Mouse (Mus musculus): Measurements from ENCODE around the gene Mrpl42.
A peak's percentile ranks its signal among the peaks of the same experiment; 100 is the strongest.
"Not testable (repeated sequence)": the region's sequence is repeated elsewhere in the genome, so short reads cannot be mapped to it uniquely, and the experiment has no call there.

The Mrpl42 gene

DNA sequence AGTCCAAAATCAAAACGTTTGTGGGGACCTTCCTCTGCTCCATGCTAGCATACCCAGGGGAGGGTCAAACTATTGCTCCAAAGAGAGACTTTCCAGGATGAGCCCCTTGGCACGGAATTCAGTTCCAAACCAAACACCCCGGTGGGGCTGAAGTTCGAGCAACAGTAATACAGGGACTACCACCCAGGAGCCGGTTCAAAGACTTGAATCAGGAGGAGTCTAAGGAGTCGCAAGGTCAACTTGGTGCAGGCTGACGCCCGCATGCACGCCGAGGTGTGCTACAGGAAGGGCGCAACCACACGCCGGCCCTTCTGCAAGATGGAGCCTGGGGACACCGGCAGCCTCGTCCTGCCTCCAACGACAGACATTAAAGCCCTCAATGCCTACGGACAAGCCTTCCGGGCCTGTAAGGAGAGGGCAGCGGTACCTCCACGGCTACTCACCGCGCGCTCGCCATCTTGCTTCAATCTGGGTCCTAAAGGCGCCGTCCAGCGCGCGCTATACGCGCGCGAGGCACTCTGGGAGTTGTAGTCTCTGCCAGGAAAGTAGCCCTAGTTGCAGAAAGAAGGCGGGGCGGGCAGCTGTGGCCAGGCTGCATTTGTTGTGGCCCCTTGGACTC is at the start of gene Mrpl42:
TSS of gene Mrpl42 (minus strand) at position 478 of the 619 bp plus-strand sequence.
- peak; percentile 67 for DNase-seq (ENCODE audit: low read depth)

DNA sequence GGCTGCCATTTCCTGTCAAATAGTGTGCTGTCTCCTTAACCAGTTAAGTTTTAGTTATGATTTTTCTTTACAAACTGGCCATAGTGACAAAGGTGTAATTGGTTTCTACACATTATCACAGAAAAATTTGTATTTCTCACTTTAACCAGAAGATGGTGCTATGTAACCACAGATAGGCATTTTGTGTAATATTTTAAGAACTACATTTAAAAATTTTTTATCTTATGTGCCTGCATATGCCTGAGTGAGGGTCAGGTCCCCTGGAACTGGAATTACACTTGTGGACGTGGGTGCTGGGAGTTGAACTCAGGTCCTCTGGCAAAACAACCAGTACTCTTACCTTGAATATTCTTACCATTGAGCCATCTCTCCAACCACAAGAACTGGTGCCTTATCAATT is 48.8 kb upstream of the Mrpl42 start:
- no peak for DNase-seq (ENCODE audit: low read depth)

DNA sequence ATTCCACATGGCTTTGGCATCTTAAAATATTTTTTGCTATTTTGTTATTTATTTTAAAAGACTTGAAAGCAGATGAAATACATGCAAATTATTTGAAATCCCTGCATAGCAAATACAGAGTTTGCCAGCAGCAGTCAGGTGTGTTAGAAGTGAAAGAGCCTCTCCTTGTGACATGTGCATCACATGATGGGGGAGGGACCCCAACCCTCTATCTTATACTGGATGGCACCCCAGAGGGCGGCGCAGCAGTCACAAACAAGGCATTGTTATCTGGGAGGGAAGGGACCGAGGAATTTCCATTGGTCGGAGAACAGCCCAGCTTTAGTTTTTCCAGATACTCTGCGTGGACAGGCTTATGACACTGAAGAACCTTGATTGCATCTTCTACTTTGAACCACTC is 47.3 kb upstream of the Mrpl42 start:
- DNase-seq (ENCODE audit: low read depth), result not testable (repeated sequence)

DNA sequence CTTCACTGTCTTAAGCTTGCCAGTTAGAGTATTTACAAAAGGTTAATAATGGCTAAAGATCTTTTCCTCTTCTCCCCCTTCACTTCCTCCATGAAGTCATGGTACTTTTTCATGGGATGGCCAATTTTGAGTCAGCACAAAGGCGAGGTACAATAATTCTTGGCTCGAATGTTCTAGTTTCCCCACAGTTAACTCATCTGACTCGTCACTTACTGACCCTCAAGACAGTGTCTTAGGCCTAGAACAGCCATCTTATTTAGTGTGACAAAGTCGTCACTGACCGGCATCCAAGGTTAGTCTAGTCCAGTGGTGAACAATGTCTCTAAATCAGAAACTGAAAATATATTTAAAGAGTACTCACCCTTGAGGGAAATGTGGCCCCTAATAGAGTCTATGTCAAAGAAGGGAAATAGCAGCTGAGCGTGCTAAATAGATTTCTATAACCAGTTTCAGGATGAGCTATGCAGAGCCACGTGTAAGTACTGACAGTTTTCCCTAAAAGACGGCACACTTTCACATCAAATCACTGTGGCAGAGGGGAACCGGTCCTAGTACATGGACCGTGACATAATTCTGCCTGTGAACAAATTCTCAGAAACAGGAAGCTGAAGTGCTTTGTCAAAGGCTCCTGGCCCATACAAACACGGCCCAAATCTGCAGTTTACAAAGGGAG is 46.5 kb upstream of the Mrpl42 start:
- DNase-seq (ENCODE audit: low read depth), result no peak

DNA sequence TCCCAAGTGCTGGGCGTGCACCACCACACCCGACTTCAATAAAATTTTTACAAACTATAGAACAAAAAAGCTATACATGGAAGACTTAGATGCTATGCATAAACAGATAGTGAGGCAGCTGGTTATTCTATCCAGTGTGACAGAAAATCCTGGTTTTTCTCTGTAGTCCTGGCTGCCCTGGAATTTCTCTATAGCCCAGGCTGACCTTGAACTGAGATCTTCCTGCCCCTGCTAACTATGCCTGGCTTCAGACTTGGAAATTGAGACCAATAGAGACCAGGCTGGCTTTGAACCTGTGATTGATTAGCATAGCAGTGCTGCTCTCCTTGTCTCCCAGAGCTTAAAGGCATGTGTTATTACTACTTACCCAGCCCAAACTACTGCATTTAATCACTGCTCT is 44.4 kb upstream of the Mrpl42 start:
- DNase-seq (ENCODE audit: low read depth), result no peak

DNA sequence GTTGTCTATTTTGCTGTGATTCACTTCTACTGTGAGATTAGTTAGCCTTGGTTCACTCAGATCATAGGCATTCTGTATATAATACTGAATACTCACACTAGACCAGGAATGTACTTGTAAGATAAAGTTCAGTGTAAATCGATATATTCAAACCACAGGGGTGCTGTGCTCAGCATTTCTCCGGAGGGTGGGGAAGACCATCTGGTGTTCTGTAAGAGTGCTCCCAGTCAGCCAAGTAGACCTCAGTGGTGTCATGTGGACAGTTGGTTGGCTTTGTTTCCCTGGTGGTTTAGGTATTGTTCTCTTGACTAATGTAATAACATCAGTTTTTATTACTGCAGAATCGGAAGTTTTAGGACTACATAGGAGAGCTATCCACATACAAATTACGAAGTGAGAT is 43.3 kb upstream of the Mrpl42 start:
- DNase-seq (ENCODE audit: low read depth), result no peak

DNA sequence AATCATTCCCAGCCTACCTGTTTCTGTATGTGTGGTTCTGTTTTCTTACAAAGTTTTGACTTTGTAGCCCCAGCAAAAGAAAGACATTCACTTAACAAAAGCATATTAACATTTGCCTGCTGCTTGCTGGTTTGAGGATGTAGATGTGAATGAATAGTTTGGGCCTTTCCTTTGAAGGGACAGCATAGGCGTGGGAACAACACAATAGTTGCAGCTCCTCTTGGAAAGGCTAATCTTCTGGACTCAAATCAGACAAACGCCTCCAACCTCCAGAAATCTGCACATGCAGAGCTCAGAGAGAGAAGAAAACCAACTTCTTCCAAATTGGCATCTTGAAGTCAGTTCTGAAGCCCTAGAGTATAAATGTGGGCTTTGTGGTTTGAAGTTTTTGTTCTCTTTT is 42.9 kb upstream of the Mrpl42 start:
- DNase-seq (ENCODE audit: low read depth), result no peak

DNA sequence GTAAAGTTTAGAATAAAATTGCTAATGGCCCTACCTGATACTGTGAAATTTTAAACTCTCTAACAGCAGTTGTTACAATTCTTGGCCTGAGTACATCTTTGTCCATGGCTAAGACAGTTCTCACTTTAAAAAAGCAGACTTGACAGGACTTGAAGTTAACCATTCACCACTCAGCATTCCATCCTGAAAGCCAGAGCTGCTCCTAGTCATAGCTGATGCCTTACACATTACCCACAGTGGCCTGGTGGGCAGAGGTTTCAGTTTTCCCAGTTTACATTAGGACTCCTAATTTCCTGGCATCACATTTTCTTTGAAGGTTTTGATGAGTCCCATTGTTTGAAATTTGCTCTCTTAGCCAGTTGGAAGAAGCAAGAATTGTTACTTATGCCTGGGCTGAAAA is 42.3 kb upstream of the Mrpl42 start:
- no peak for DNase-seq (ENCODE audit: low read depth)

DNA sequence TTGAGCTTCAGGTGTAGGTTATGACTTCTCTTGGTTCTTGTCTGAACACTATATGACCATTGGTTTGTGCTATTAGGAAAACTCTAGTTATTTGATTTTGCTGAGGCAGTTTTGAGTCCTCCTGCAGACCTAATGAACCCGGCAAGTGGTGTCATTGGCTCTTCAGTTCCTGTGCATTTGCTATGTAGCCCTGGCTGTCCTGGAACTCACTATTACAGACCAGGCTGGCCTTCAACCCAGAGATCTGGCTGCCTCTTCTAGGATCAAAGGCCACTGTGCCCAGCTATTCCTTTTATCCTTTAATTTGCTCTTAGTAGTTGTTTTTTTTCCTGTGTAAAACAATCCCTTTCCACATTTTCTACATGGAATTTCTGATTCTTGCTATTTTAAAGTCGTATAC is 41.6 kb upstream of the Mrpl42 start:
- DNase-seq (ENCODE audit: low read depth), result no peak

DNA sequence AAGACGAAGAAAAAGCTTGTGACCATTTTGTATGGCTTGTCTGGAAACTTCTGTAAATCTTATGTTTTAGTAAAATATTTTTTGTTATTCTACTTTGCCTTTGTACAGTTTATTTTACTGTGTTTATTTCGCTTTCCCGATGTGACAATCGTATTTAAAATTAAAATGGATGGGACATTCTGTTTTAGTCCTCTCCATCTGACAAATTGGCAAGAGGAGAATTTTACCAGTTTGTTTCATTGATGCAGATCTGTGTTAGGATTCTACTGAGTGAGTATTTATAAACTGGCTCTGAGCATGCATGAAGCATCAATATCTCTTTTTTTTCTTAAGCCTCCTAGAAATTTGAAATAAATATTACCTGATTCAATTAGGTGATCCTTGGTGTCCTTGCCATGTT is 41.2 kb upstream of the Mrpl42 start:
- no peak for DNase-seq (ENCODE audit: low read depth)

DNA sequence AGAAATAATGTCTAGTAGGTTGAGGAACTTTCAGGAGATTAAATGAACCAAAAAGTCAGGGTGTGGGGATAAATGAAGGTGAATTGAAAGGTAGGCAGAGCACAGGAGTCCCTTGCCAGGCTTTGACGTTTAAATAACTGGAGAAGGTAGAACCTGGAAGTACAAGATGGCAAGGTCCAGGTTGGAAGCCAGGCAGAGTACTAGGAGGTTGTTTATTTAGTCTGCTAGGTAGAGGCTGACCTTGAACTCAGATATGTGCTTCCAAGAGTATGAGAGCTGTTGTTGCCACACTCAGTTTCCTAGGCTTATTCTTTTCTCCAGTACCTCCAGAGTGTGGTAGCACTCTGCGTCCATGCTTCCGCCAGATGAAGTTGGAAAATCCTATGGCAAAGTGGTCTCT is 38.1 kb upstream of the Mrpl42 start:
- DNase-seq (ENCODE audit: low read depth), result no peak

DNA sequence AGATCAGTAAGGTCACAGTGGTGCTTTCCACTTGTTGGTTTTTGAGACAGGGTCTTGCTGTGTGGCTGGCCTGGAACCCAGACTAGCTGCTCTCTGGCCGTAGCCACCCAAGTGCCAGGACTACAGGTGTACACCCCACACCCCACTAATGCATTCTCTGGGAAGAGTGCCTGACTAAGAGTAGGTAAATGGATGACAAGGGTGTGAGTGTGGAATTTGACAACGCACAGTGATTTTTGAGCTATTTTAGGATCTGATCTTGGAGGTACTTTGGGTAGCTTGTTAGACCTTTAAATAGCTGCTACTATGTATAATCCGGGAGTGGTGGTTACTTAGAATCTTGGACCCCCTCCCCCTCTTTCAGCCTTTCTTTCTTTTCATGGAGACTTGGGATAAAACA is 37.5 kb upstream of the Mrpl42 start:
- DNase-seq (ENCODE audit: low read depth), result no peak

DNA sequence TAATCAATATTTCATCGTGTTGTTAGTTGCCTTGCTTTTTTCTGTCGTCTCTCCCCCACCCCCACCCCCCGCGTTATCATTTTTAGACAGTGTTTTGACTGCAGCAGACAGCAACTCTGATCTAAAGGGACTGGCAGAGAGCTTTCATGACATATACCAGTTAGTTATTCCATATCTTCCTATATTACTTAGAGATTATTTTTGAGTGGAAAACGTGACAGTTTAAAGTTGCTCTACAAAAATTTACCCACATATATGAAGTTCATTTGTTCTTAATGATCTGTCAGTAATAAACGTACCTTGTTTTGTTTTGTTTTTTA is 34.4 kb upstream of the Mrpl42 start:
- DNase-seq (ENCODE audit: low read depth), result no peak

DNA sequence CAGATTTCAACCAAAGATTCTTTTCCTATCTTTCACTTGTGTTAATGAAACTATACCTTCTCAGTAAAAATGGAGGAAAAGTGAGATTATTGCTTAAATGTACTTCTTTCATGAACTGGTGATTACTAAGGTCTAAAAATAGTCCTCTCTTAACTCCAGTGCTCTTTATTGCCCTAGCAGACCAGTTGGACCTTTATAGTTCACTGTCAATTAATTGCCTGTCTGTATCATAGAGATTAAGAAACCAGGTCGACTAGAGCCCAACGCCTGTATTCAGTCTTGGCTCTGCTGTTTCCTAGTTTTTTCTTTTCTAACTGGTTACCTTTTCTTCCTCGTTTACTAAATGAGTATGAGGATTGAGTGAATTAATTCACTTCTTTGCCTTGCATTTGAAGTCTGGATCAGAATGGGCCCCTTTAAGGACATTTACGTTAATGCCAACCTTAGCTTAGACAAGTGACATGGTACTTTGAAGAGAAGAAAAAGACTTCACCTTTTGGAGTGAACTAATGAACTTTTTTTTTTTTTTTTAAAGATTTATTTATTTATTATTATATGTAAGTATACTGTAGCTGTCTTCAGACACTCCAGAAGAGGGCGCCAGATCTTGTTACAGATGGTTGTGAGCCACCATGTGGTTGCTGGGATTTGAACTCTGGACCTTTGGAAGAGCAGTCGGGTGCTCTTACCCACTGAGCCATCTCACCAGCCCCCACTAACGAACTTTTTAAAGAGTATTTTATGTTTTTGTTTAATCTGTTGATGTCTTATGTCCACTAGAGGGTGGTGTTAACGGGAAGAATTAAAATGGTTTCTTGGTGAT is 33.9 kb upstream of the Mrpl42 start:
- no peak for DNase-seq (ENCODE audit: low read depth)

DNA sequence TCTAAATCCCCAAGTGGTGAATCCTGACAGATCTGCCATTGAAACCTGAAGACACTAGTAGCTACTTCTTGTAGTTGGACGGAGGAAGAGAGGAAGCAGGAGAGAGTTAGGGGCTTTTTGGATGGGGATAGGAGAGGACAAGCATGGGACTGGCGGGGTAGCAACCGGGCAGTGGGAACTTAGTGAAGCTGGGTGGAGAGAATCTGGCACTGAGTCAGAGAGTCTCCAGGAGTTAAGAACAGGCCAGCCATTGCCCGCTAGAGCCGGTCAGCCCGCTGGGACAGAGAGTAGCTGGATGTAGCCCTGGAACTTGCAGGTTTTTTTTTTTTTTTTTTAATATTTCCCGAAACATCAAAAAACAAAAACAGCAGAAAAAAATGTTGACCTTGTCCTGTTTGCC is 31.6 kb upstream of the Mrpl42 start:
- DNase-seq (ENCODE audit: low read depth), result no peak

DNA sequence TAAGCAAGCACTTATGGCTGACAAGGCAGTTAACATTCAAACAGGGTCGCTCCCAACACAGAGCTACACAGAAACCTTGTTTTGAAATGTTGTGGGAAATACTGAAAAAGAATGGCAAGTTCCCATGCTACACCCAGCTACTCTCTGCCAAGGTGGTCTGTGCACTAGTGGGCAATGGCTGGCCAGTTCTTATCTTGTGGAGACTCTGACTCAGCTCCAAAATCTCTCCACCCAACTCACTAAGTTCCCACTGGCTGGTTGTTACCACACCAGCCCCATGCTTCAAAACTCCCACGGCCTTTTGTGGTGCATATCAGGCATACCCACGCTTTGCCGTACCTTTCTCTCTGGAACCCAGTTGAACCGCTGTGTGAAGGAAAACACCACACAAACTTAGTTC is 31.2 kb upstream of the Mrpl42 start:
- peak; percentile 77 for DNase-seq (ENCODE audit: low read depth)

DNA sequence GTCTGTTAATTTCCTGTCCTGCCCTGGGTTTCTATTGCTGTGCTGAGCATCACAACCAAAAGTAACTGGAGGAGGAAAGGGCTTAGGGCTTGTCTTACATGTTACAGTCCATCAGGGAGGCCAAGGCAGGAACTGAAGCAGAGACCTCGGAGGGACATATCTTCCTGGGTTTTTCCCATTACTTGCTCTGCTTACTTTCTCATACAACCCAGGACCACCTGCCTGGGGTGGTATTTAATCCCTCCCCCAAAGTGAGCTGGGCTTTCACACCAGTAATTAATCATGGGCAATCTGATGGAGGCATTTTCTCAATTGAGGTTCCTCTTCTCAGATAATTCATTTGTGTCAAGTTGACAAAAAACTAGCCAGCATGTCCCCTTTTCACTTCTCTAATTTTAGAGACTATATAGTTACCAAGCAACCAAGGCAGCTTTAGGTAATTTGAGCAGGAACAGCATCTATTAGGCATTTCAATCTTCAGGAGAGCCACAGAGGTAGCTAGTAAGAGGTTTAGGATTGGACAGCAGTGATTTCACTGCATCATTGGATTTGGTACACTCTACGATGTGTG is 28.9 kb upstream of the Mrpl42 start:
- DNase-seq (ENCODE audit: low read depth), result no peak

DNA sequence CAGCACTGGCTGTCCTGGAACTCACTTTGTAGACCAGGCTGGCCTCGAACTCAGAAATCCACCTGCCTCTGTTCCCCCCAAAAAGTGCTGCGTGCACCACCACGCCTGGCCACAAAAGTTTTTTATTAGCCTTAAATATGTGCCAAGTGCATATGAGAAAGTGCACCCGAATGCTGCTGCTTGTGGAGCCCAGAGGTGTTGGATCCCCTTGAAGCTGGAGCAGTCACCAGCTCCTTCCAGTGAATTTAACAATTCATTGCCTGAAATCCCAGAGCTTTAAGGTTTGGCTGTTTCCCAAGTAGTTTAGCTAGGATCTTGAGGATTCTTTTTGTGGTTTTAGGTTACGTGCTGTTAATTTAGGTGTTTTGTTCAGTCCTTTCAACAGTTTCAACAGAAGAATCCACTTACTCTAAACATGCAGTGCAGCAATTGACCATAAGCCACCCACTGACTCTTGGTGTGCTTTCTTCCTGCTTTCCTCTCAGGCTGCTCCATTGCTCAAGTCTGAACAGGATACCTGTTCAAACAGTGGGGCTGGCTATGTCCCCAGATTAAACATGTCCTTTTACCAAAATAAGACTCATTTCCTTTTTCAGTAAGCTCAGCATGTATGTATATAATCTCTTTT is 24.9 kb upstream of the Mrpl42 start:
- no peak for DNase-seq (ENCODE audit: low read depth)

DNA sequence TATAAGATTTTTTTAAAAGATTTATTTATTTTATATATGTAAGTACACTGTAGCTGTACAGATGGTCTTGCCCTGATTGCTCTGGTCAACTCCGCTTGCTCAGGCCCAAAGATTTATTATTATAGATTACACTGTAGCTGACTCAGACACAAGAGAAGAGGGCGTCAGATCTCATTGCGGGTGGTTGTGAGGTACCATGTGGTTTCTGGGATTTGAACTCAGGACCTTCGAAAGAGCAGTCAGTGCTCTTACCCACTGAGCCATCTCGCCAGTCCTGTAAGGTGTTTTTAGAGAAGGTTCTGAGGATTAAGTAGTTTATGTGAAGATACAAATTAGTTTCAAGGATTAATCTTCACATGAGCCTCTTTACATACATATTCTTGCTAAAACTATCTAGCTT is 24.1 kb upstream of the Mrpl42 start:
- no peak for DNase-seq (ENCODE audit: low read depth)

DNA sequence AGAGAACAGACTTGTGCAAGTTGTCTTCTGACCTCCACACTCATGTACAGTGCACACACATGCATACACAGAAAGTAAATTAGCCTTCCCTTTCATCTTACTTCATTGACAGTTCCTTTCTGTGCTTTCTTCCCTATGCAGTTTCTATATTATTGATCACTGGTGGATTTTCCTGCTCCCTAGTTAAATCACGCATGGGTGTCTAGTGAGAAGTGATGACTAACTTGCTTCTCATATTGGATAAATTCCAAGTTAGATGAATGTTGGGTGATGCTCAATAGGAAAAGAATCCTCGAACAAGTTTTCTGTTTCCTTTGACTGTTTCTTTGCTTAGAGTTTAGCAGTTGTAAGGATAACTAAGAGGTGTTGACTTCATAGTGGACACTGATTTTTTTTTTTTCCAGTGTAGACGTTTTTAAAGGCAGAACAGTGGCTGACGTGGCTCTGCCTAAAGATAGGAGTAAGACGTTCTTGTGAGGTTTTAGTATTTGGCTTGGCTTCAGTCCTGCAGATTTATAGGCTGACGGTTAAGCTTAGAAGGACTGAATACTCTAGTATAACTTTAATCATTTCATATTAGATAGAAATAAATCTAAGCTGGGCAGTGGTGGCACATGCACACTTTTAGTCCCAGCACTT is 23.4 kb upstream of the Mrpl42 start:
- no peak for DNase-seq (ENCODE audit: low read depth)

DNA sequence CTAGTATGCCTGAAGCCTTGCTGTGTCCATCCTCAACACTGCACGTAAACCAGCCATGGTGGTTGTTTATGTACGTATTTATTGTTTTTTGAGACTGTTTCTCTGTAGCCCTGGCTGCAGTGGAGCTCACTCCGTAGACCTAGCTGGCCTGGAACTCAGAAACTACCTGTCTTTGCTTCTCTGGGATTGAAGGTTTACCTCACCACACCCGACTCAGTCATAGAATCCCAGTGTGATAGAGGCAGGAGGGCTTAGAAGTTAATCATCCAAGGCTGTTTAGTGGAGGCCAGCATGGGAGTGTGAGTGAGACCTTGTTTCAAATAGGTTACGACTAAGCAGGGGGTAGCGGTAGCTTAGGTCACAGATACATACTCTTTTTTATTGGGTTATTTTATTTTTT is 15.9 kb upstream of the Mrpl42 start:
- DNase-seq (ENCODE audit: low read depth), result no peak

DNA sequence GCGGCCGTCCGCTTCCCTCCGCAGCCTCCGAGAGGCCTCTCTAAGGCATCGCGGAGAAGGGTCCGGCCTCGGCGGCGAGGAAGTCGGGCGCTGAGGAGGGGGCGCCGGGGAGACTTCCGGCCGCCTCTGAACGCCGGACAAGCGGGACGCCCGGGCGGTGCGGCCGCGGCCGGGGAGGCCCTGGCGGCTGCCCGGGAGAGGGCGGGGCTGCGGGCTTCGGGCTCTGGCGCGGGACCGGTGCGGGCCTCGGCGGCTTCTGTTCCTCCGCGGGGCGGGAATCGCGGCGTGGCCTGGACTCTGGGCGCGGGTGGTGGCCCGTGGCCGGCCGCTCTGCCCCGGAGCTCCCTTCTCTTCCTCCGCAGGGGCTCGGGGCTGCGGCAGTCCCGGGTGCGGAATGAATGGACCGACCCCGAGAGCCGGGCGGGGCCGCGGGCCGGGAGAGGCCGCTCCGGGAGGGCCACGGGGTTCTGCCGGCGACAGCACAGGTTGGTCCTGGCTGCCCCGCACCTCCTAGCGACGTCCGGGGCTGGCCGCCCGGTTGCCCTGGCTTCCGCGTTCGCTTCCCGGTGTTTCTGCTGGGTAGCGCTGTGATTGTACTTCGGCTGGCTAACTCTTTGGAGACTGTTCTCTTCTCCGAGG is 13.7 kb upstream of the Mrpl42 start:
- DNase-seq (ENCODE audit: low read depth), result no peak

All from fibroblast of lung, adult 2 months (primary cell).